Mouse (Mus musculus) limb, embryonic 13.5 days (tissue): ENCODE results near the gene Ssc5d. TPM values are rescaled to one million over a fixed set of nuclear protein-coding genes. Genes with fewer than 3 reads are reported as not detected.

Experiments
- ATAC-seq: fragments of 200-750 bp; cut with Nextera tagmentation; 2 replicates; pipeline ENCODE4 v1.8.0; 2017; ENCODE audit warnings: low read depth, moderate number of reproducible peaks, moderate TSS enrichment; ENCODE audit not compliant: low FRiP score
- H3K27ac ChIP-seq: fragments of 300-500 bp; sonication (generic); 2 replicates; pipeline ENCODE4 v1.5.1; 2015; ENCODE audit warnings: inconsistent platforms, mild to moderate bottlenecking, moderate library complexity
- H3K27me3 ChIP-seq: fragments of 300-500 bp; sonication (generic); 2 replicates; pipeline ENCODE4 v1.6.1; 2015; ENCODE audit warnings: mild to moderate bottlenecking, inconsistent platforms
- H3K36me3 ChIP-seq: fragments of 300-500 bp; sonication (generic); 2 replicates; pipeline ENCODE4 v1.6.1; 2015; ENCODE audit warnings: inconsistent platforms, mild to moderate bottlenecking, moderate library complexity
- H3K4me1 ChIP-seq: fragments of 300-500 bp; sonication (generic); 2 replicates; pipeline ENCODE4 v1.6.1; 2015; ENCODE audit warnings: inconsistent platforms
- H3K4me2 ChIP-seq: fragments of 300-500 bp; sonication (generic); replicated peaks from 2 replicates; pipeline ENCODE4 v1.6.1; 2015; ENCODE audit warnings: inconsistent platforms, mild to moderate bottlenecking, moderate library complexity
- H3K4me3 ChIP-seq: fragments of 300-500 bp; sonication (generic); 2 replicates; pipeline ENCODE4 v1.5.1; 2015; ENCODE audit warnings: moderate library complexity, mild to moderate bottlenecking, inconsistent platforms
- H3K9ac ChIP-seq: fragments of 300-500 bp; sonication (generic); 2 replicates; pipeline ENCODE4 v1.6.1; 2015; ENCODE audit warnings: mild to moderate bottlenecking, inconsistent platforms
- H3K9me3 ChIP-seq: fragments of 300-500 bp; sonication (generic); 2 replicates; pipeline ENCODE4 v1.6.1; 2016; ENCODE audit warnings: inconsistent platforms
- WGBS: fragments of 180-500 bp; shearing (Covaris S2); methylation state at CpG from one replicate; pipeline ENCODE4 v1.1.7; 2015; 5-methylcytosine and 5-hydroxymethylcytosine counted together
- polyA plus RNA-seq: library from polyadenylated mRNA; unstranded; fragments of >200 nt; fragmentation: Nextera tagmentation; extraction: Ambion mirVana; gene quantifications from 2 replicates; pipeline ENCODE4 v1.2.1, GENCODE M21; 2015

Gene Ssc5d
- polyA plus RNA-seq, 1 experiment from 2014 or later, result 8.1 TPM

DNA sequence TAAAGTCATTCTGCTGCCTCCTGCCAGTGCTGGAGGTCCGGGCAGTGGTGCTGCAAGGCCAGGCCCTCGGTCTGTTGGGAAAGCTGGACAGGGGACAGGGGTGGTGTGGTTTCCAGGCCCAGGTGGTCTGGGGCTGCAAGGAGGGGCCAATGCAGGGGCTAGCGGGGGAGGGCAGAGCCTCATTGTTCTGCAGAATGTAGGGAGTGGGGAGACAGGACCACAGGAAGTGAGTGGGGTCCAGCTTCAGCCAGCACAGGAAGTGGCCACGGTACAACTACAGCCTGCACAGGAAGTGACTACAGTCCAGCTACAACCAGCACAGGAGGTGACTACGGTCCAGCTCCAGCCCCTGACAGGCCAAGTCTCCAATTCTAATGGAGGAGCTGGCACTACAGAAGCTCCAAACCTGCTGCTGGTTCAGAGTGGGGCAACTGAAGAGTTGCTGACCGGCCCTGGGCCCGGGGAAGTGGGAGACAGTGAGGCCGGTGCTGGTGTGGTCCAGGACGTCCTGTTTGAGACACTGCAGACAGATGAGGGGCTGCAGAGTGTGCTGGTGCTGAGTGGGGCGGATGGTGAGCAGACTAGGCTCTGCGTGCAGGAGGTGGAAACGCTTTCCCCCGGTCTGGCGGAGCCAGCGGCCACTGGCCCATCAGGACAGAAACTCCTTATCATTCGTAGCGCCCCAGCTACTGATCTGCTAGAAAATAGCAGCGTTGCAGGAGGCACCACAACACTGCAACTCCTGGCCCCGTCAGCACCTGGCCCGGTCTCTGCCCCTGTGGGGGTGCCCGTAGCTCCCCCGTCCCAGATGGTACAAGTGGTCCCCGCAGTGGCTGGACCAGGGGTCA lies 4.4 kb upstream of the Ssc5d start:
- Histone ChIP-seq H3K4me1 (peaks cover 64% of the 10 kb centered on the region), H3K9ac (peak overlapping the region; percentile 8; the same call in 1 of the 2 replicates), H3K27ac (peak overlapping the region; percentile 94; the same call in 1 of the 2 replicates), H3K36me3 (peaks cover 43% of the 10 kb centered on the region), H3K9me3 (no peaks in the 10 kb centered on the region), H3K27me3 (no peaks in the 10 kb centered on the region), H3K4me3 (no peak overlapping the region), H3K4me2 (peak overlapping the region; percentile 16; the same call in 1 of the 2 replicates)
- ATAC-seq, result no peak
- WGBS, result 56% methylated on average over 23 of the region's 23 CpGs

DNA sequence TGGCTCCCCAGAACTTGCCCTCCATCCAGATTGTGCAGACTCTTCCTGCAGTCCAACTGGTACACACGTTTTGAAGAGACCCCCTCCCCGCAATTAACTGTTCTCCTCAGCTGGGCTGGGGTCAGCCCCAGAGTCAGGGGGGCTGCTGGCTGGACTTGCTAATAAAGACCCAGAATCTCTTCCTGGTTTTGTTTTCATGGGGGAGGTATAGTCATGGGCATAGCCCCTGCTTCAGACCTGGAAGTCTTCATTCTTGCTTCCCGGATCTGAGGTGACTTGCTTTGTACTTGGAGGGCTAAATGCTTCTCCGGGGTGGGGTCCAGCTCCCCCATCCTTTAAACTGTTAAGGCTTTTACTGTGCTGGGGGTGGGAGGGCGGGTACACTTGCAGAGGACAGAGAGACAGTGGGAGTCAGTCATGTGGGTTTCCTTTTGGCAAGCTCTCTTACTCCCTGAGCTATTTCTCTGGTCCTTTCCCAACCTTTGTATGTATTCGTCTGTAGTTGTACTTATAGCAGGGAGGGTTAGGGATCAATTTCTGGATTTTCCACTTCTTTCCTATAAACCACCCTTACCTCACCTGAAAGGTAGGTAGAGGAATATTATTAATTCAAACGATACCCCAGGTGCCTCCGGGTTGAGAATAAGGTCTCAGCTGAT lies 3.6 kb upstream of the Ssc5d start, which contains the start of gene Nat14:
Gene Nat14, plus strand, starts transcription at position 205 of the 659 bp plus-strand sequence.
- Histone ChIP-seq H3K9me3 (no peaks in the 10 kb centered on the region), H3K4me3 (peak within 1 kb of the TSS; percentile 42), H3K27me3 (no peaks in the 10 kb centered on the region), H3K4me1 (peaks cover 64% of the 10 kb centered on the region), H3K4me2 (peak within 1 kb of the TSS; percentile 87), H3K36me3 (peaks cover 43% of the 10 kb centered on the region), H3K9ac (peak within 1 kb of the TSS; percentile 62), H3K27ac (peak within 1 kb of the TSS; percentile 94)
- ATAC-seq, result no peak
- WGBS, result 31% methylated on average over 8 of the region's 8 CpGs

DNA sequence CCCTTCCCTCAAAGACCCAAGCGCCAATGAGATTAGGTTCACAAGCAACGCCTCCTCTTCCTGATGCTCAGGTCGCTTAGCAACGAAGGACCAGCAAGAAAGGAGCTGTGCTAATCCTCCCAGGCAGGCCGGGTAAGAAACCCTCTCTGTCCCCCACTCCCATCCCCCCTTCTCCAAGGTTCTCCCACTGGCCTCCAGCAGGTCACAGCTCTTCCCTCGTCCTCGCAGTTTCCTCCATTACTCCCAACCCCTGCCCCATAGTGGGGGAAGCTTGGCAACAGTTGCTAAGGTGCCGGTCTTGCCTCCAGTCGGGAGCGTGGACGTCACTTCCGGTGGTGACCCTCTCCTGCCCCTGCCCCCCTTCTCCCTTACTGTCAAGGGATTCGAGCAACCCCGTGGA lies 3.1 kb upstream of the Ssc5d start:
- Histone ChIP-seq H3K27ac (peak overlapping the region; percentile 94), H3K4me3 (peak overlapping the region; percentile 42), H3K9me3 (no peaks in the 10 kb centered on the region), H3K36me3 (peaks cover 41% of the 10 kb centered on the region), H3K9ac (peak overlapping the region; percentile 62), H3K27me3 (no peaks in the 10 kb centered on the region), H3K4me1 (peaks cover 67% of the 10 kb centered on the region), H3K4me2 (peak overlapping the region; percentile 87)
- WGBS, result under 1% methylated on average over 14 of the region's 14 CpGs
- ATAC-seq, result peak; percentile 46

GRCm38 (mm10) chr7:4922931-4923565 lies 2.5 kb upstream of the Ssc5d start:
- H3K36me3 ChIP-seq, result peaks cover 36% of the 10 kb centered on the region
- H3K4me3 ChIP-seq, result peak overlapping the region; percentile 42
- peak overlapping the region; percentile 62 for H3K9ac ChIP-seq
- H3K4me2 ChIP-seq, result peak overlapping the region; percentile 87
- H3K4me1 ChIP-seq, result peaks cover 73% of the 10 kb centered on the region
- H3K9me3 ChIP-seq, result no peaks in the 10 kb centered on the region
- peak; percentile 10; the same call in 1 of the 2 replicates for ATAC-seq
- no peaks in the 10 kb centered on the region for H3K27me3 ChIP-seq
- 2% methylated on average over 14 of the region's 14 CpGs for WGBS
- peak overlapping the region; percentile 94 for H3K27ac ChIP-seq

- Histone ChIP-seq H3K4me3 (peak overlapping the region; percentile 42), H3K4me2 (peak overlapping the region; percentile 87), H3K27me3 (no peaks in the 10 kb centered on the region), H3K36me3 (peaks cover 29% of the 10 kb centered on the region), H3K4me1 (peaks cover 73% of the 10 kb centered on the region), H3K27ac (peak overlapping the region; percentile 94), H3K9me3 (no peaks in the 10 kb centered on the region), H3K9ac (peak overlapping the region; percentile 67)
- 5% methylated on average over 37 of the region's 37 CpGs for WGBS
- no peak for ATAC-seq
Observed at GRCm38 (mm10) chr7:4923586-4924364, 1.8 kb upstream of the Ssc5d start.

DNA sequence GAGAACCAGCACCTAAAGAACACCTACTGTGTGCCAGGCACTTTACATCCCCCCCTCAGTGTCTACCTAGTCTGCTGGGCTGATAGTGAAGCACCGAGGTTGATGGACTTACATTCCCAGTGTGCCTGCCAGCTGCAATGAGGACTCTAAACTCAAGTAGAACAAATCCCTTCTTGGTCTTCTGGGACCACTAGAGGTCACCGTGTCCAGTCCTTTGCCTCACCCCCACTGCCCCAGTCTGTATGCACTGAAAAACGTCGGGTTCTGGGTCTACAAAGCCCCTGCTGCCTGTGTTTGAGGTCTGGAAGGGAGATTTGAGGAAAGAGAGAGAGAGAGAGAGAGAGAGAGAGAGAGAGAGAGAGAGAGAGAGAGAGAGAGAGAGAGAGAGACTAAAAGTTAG lies 1.1 kb upstream of the Ssc5d start:
- Histone ChIP-seq H3K9ac (peak overlapping the region; percentile 67), H3K4me1 (peaks cover 73% of the 10 kb centered on the region), H3K4me2 (peak overlapping the region; percentile 87), H3K36me3 (peaks cover 22% of the 10 kb centered on the region), H3K9me3 (no peaks in the 10 kb centered on the region), H3K27ac (peak overlapping the region; percentile 94), H3K27me3 (no peaks in the 10 kb centered on the region), H3K4me3 (peak overlapping the region; percentile 42; the same call in 1 of the 2 replicates)
- 1% methylated on average over 4 of the region's 4 CpGs for WGBS
- ATAC-seq, result no peak

- peak overlapping the region; percentile 94 for H3K27ac ChIP-seq
- peaks cover 18% of the 10 kb centered on the region for H3K36me3 ChIP-seq
- peak; percentile 44 for ATAC-seq
- H3K4me2 ChIP-seq, result peak overlapping the region; percentile 87
- WGBS, result 0% methylated on average over 3 of the region's 4 CpGs
- no peak overlapping the region for H3K4me3 ChIP-seq
- H3K9ac ChIP-seq, result peak overlapping the region; percentile 50
- H3K27me3 ChIP-seq, result no peaks in the 10 kb centered on the region
- H3K9me3 ChIP-seq, result no peaks in the 10 kb centered on the region
- peaks cover 73% of the 10 kb centered on the region for H3K4me1 ChIP-seq
Observed at GRCm38 (mm10) chr7:4924891-4925301, 689 bp upstream of the Ssc5d start.

- H3K9me3 ChIP-seq, result no peaks in the 10 kb centered on the region
- no peaks in the 10 kb centered on the region for H3K36me3 ChIP-seq
- peak overlapping the region; percentile 87 for H3K4me2 ChIP-seq
- ATAC-seq, result no peak
- peak overlapping the region; percentile 8; the same call in 1 of the 2 replicates for H3K4me3 ChIP-seq
- peak overlapping the region; percentile 50; the same call in 1 of the 2 replicates for H3K9ac ChIP-seq
- no peaks in the 10 kb centered on the region for H3K27me3 ChIP-seq
- H3K4me1 ChIP-seq, result peaks cover 62% of the 10 kb centered on the region
- 64% methylated on average over 16 of the region's 16 CpGs for WGBS
- peak overlapping the region; percentile 94; the same call in 1 of the 2 replicates for H3K27ac ChIP-seq
Observed at GRCm38 (mm10) chr7:4926849-4927248, 1.3 kb downstream of the Ssc5d start.

DNA sequence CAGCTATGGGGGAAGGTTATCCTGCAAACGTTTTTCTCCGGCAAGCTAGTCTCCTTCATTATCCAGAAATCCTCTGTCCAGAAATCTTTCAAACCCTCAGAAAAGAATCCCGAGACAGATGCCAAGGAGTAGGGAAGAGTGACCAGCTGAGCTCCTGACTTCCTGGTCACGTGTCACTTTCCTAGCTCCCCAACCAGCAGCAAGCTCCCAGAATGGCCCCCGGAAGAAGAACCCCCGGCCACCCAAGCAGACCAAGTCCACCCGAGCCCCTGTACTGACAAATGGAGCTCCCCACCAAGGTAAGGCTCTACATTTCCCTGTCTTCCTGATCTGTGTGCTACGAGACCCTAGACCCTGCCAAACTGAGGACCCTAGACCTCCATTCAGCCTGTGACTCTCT lies 2.1 kb downstream of the Ssc5d start:
- Histone ChIP-seq H3K4me1 (peaks cover 53% of the 10 kb centered on the region), H3K27ac (peak overlapping the region; percentile 94; the same call in 1 of the 2 replicates), H3K27me3 (no peaks in the 10 kb centered on the region), H3K4me3 (no peak overlapping the region), H3K9ac (0 out of 2 replicates have a peak overlapping the region, but pooled peaks have one; percentile 0), H3K36me3 (no peaks in the 10 kb centered on the region), H3K4me2 (peak overlapping the region; percentile 87), H3K9me3 (no peaks in the 10 kb centered on the region)
- WGBS, result 53% methylated on average over 8 of the region's 8 CpGs
- ATAC-seq, result no peak

GRCm38 (mm10) chr7:4928323-4928722 lies 2.7 kb downstream of the Ssc5d start:
- Histone ChIP-seq H3K4me2 (no peak overlapping the region), H3K9ac (0 out of 2 replicates have a peak overlapping the region, but pooled peaks have one; percentile 0), H3K4me1 (peaks cover 47% of the 10 kb centered on the region), H3K27me3 (no peaks in the 10 kb centered on the region), H3K36me3 (no peaks in the 10 kb centered on the region), H3K27ac (no peak overlapping the region), H3K9me3 (no peaks in the 10 kb centered on the region), H3K4me3 (no peak overlapping the region)
- ATAC-seq, result no peak
- 65% methylated on average over 17 of the region's 17 CpGs for WGBS

DNA sequence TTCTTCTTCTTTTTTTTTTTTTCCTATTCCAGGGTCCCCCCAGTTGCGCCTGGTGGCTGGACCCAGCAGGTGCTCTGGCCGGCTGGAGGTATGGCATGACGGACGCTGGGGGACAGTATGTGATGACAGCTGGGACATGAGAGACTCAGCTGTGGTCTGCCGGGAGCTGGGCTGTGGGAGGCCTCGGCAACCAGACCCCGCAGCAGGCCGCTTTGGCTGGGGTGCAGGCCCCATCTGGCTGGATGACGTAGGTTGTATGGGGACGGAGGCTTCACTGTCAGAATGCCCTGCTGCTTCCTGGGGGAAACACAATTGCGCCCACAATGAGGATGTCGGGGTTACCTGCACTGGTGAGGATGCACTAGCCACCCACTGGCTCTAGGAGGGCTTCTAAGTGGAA lies 7.5 kb downstream of the Ssc5d start:
- Histone ChIP-seq H3K4me1 (no peaks in the 10 kb centered on the region), H3K27ac (no peak overlapping the region), H3K9me3 (no peaks in the 10 kb centered on the region), H3K36me3 (no peaks in the 10 kb centered on the region), H3K4me3 (no peak overlapping the region), H3K27me3 (no peaks in the 10 kb centered on the region), H3K4me2 (no peak overlapping the region), H3K9ac (no peak overlapping the region)
- 69% methylated on average over 12 of the region's 12 CpGs for WGBS
- no peak for ATAC-seq
